9 mouse cellular contexts compared by ENCODE assay signal in genomic region chr2:28533901-28534435, GRCm38 (mm10). TPM values are rescaled to one million over a fixed set of nuclear protein-coding genes. Genes with fewer than 3 reads are reported as not detected.
DNase-seq lines count a peak whose midpoint lies in the region; ATAC-seq and TF ChIP-seq lines count a peak whose summit lies in the region.
"Had no signal": no experiment of that assay in that cellular context is flagged by ENCODE, and none has a peak within 500 bp of the region (broad histone marks: within the 10 kb centered on the region; RNA-seq: fewer than 3 reads in every experiment).

No protein-coding gene starts in this region.

- H3K36me3 ChIP-seq in kidney, embryonic 15.5 days, result no peaks in the 10 kb centered on the region
- H3K36me3 ChIP-seq in embryonic facial prominence, embryonic 13.5 days, result 0 out of 2 replicates have a peak, but pooled peaks cover 10% of the 10 kb centered on the region
- no peaks in the 10 kb centered on the region for H3K36me3 ChIP-seq in midbrain, postnatal 0 days (ENCODE audit: insufficient read depth, low read length)

- no peak for TF ChIP-seq CTCF in midbrain, postnatal 0 days (IDR thresholded peaks at IDR 0.05)

- peak overlapping the region; percentile 74 for H3K9ac ChIP-seq in kidney, embryonic 15.5 days
- peak overlapping the region; percentile 90 for H3K9ac ChIP-seq in embryonic facial prominence, embryonic 13.5 days
- H3K9ac ChIP-seq in midbrain, postnatal 0 days (replicated peaks; ENCODE audit: low read length, poor library complexity, severe bottlenecking), result peak overlapping the region; percentile 64

- H3K9me3 ChIP-seq in kidney, embryonic 15.5 days (replicated peaks), result no peaks in the 10 kb centered on the region
- no peaks in the 10 kb centered on the region for H3K9me3 ChIP-seq in embryonic facial prominence, embryonic 13.5 days
- H3K9me3 ChIP-seq in midbrain, postnatal 0 days (ENCODE audit: low read length), result no peaks in the 10 kb centered on the region

- DNase-seq in kidney, postnatal 25 days, result no peak
- DNase-seq in induced T-regulatory cell, adult 2 months (ENCODE audit: low read depth), result peak; percentile 56
- DNase-seq in midbrain, postnatal 0 days (ENCODE audit: low spot score), result no peak
- no peak for DNase-seq in T-cell, adult 2 months (ENCODE audit: low spot score)
- no peak for DNase-seq in adrenal gland, postnatal 36 days
- DNase-seq in testis, postnatal 10 days (ENCODE audit: low spot score), result no peak

- H3K27me3 ChIP-seq in kidney, embryonic 15.5 days, result no peaks in the 10 kb centered on the region
- H3K27me3 ChIP-seq in embryonic facial prominence, embryonic 13.5 days, result no peaks in the 10 kb centered on the region
- H3K27me3 ChIP-seq in midbrain, postnatal 0 days (ENCODE audit: insufficient read depth, low read length), result no peaks in the 10 kb centered on the region

- 63% methylated on average over 7 of the region's 7 CpGs for WGBS in kidney, embryonic 15.5 days
- WGBS in embryonic facial prominence, embryonic 13.5 days, result 43% methylated on average over 7 of the region's 7 CpGs
- WGBS in midbrain, postnatal 0 days, result 49% methylated on average over 7 of the region's 7 CpGs

- no peak for ATAC-seq in kidney, embryonic 15.5 days (replicated peaks; ENCODE audit: low FRiP score)
- no peak for ATAC-seq in embryonic facial prominence, embryonic 13.5 days (ENCODE audit: insufficient number of reproducible peaks, insufficient read depth, low FRiP score, low TSS enrichment, low read depth)
- ATAC-seq in midbrain, postnatal 0 days (ENCODE audit: low FRiP score), result no peak; the same call in 1 of the 2 replicates

- H3K27ac ChIP-seq in kidney, embryonic 15.5 days, result peak overlapping the region; percentile 68
- H3K27ac ChIP-seq in embryonic facial prominence, embryonic 13.5 days, result peak overlapping the region; percentile 97
- H3K27ac ChIP-seq in midbrain, postnatal 0 days (ENCODE audit: low read depth, low read length), result peak overlapping the region; percentile 77

- peak overlapping the region; percentile 83 for H3K4me2 ChIP-seq in kidney, embryonic 15.5 days
- H3K4me2 ChIP-seq in embryonic facial prominence, embryonic 13.5 days, result peak overlapping the region; percentile 83
- H3K4me2 ChIP-seq in midbrain, postnatal 0 days (ENCODE audit: low read depth, low read length, poor library complexity, severe bottlenecking), result peak overlapping the region; percentile 81

- H3K4me3 ChIP-seq in kidney, embryonic 15.5 days (replicated peaks), result peak overlapping the region; percentile 74
- H3K4me3 ChIP-seq in embryonic facial prominence, embryonic 13.5 days, result peak overlapping the region; percentile 72
- H3K4me3 ChIP-seq in midbrain, postnatal 0 days (ENCODE audit: low read depth, low read length), result peak overlapping the region; percentile 56

- H3K4me1 ChIP-seq in kidney, embryonic 15.5 days, result peaks cover 95% of the 10 kb centered on the region
- H3K4me1 ChIP-seq in embryonic facial prominence, embryonic 13.5 days, result peaks cover 96% of the 10 kb centered on the region
- peaks cover 53% of the 10 kb centered on the region for H3K4me1 ChIP-seq in midbrain, postnatal 0 days (ENCODE audit: insufficient read depth, low read length)

RNA-seq across cellular contexts. Expression of gene Ralgds, which starts 21.0 kb away (rescaled TPM):
- polyA plus RNA-seq in kidney, embryonic 15.5 days (2015; fragmentation: Nextera tagmentation; extraction: Ambion mirVana), result 22.6 and 30.5 TPM in 2 replicates
- polyA plus RNA-seq in embryonic facial prominence, embryonic 13.5 days (2015; fragmentation: Nextera tagmentation; extraction: Ambion mirVana), result 56.9 and 61.3 TPM in 2 replicates
- total RNA-seq in midbrain, postnatal 0 days (2014; rRNA removed), result 212 and 292 TPM in 2 replicates
- polyA plus RNA-seq in midbrain, postnatal 0 days (2015; fragmentation: Nextera tagmentation; extraction: Ambion mirVana), result 82.1 and 84.6 TPM in 2 replicates
- total RNA-seq in adrenal gland, postnatal 36 days (2021), result 10 to 100 TPM; 23.3 to 27.9 TPM

RNA-seq across cellular contexts. Expression of gene Gm10134, which starts 28.1 kb away (rescaled TPM):
- 10.6 and 12.6 TPM in 2 replicates for polyA plus RNA-seq in kidney, embryonic 15.5 days (2015; fragmentation: Nextera tagmentation; extraction: Ambion mirVana)
- 1.4 TPM in 1 of 2 replicates, not detected in the other for polyA plus RNA-seq in embryonic facial prominence, embryonic 13.5 days (2015; fragmentation: Nextera tagmentation; extraction: Ambion mirVana)
- not detected in 2 replicates for total RNA-seq in midbrain, postnatal 0 days (2014; rRNA removed)
- 3.6 and 4.0 TPM in 2 replicates for polyA plus RNA-seq in midbrain, postnatal 0 days (2015; fragmentation: Nextera tagmentation; extraction: Ambion mirVana)
- 1 to 10 TPM; 2.6 to 3.3 TPM for total RNA-seq in adrenal gland, postnatal 36 days (2021)
- total RNA-seq: neutrophil, adult 5-6 weeks had no signal

RNA-seq across cellular contexts. Expression of gene Cel, which starts 29.2 kb away (rescaled TPM):
- polyA plus RNA-seq in kidney, embryonic 15.5 days (2015; fragmentation: Nextera tagmentation; extraction: Ambion mirVana), result 0.34 TPM in 1 of 2 replicates, not detected in the other
- polyA plus RNA-seq in embryonic facial prominence, embryonic 13.5 days (2015; fragmentation: Nextera tagmentation; extraction: Ambion mirVana), result 0.17 TPM in 1 of 2 replicates, not detected in the other
- total RNA-seq in midbrain, postnatal 0 days (2014; rRNA removed), result not detected in 2 replicates
- polyA plus RNA-seq in midbrain, postnatal 0 days (2015; fragmentation: Nextera tagmentation; extraction: Ambion mirVana), result not detected in 2 replicates
- not detected for total RNA-seq in adrenal gland, postnatal 36 days (2021)
- total RNA-seq: neutrophil, adult 5-6 weeks had no signal

RNA-seq across cellular contexts. Expression of gene Gbgt1, which starts 37.3 kb away (rescaled TPM):
- 5.8 and 6.5 TPM in 2 replicates for polyA plus RNA-seq in kidney, embryonic 15.5 days (2015; fragmentation: Nextera tagmentation; extraction: Ambion mirVana)
- 0.35 and 0.58 TPM in 2 replicates for polyA plus RNA-seq in embryonic facial prominence, embryonic 13.5 days (2015; fragmentation: Nextera tagmentation; extraction: Ambion mirVana)
- 3.3 and 5.4 TPM in 2 replicates for total RNA-seq in midbrain, postnatal 0 days (2014; rRNA removed)
- polyA plus RNA-seq in midbrain, postnatal 0 days (2015; fragmentation: Nextera tagmentation; extraction: Ambion mirVana), result 0.75 and 0.81 TPM in 2 replicates
- total RNA-seq in adrenal gland, postnatal 36 days (2021), result 1 to 10 TPM; 3.7 to 4.3 TPM
- total RNA-seq: neutrophil, adult 5-6 weeks had no signal

RNA-seq across cellular contexts. Expression of gene Gtf3c5, which starts 49.6 kb away (rescaled TPM):
- polyA plus RNA-seq in kidney, embryonic 15.5 days (2015; fragmentation: Nextera tagmentation; extraction: Ambion mirVana), result 44.3 and 48.8 TPM in 2 replicates
- 50.4 and 51.6 TPM in 2 replicates for polyA plus RNA-seq in embryonic facial prominence, embryonic 13.5 days (2015; fragmentation: Nextera tagmentation; extraction: Ambion mirVana)
- total RNA-seq in midbrain, postnatal 0 days (2014; rRNA removed), result 23.3 and 26.7 TPM in 2 replicates
- polyA plus RNA-seq in midbrain, postnatal 0 days (2015; fragmentation: Nextera tagmentation; extraction: Ambion mirVana), result 29.3 and 33.5 TPM in 2 replicates
- 10 to 100 TPM; 17.5 to 19.5 TPM for total RNA-seq in adrenal gland, postnatal 36 days (2021)
